Mouse (Mus musculus): ENCODE measurements around the gene Adh4. TPM values are rescaled to one million over a fixed set of nuclear protein-coding genes. Genes with fewer than 3 reads are reported as not detected.
A peak's percentile ranks its signal among the peaks of the same experiment; 100 is the strongest.

Adh4 gene
- polyA plus RNA-seq, 1 experiment from 2014 or later, result not detected

DNA sequence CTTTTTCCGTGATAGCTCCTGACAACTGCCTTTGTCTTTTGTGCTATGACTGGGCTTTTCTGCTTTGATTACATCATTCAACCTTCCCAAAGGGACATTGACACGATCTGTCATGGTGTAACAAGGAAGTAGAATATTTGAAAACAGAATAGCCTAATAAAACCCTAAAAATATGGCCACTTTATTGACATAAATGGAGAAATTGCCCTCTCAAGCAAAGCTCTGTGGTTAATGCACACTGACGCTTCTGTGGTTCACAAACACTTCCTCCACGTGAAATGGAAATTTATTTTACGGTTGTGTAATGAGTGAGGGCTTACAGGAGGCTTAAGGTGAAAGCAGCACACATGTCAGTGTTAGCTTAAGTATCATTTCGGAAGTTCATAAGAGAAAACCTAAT, 4.1 kb downstream of the Adh4 start:
- Histone ChIP-seq H3K4me3 (no peak overlapping the region), H3K36me3 (no peaks in the 10 kb centered on the region), H3K4me1 (no peaks in the 10 kb centered on the region), H3K27me3 (ENCODE audit: low read depth, poor library complexity, severe bottlenecking) (no peaks in the 10 kb centered on the region), H3K9me3 (replicated peaks) (no peaks in the 10 kb centered on the region), H3K27ac (replicated peaks) (no peak overlapping the region)
- DNase-seq (ENCODE audit: low spot score), result no peak
- 90% methylated on average over 6 of the region's 6 CpGs for WGBS

DNA sequence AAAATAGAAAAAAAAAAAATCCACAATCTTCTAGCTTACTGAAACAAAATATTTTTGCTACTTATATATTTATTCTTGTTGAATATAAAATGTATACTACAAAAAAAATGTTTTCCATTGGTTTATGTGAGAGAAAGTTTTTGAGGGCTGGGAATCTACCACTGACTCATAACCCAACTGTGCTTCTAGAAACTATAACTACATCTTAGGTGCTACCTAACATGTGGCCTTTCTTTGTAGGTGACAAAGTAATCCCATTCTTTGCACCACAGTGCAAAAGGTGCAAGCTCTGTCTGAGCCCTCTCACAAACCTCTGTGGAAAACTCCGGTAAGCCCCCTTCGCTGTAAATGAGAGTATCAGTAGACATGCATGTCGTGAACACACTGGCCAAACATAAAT, 5.1 kb downstream of the Adh4 start:
- DNase-seq (ENCODE audit: low spot score), result no peak
- H3K27ac ChIP-seq (replicated peaks), result no peak overlapping the region
- no peaks in the 10 kb centered on the region for H3K9me3 ChIP-seq (replicated peaks)
- no peaks in the 10 kb centered on the region for H3K4me1 ChIP-seq
- H3K27me3 ChIP-seq (ENCODE audit: low read depth, poor library complexity, severe bottlenecking), result no peaks in the 10 kb centered on the region
- 93% methylated on average over 3 of the region's 3 CpGs for WGBS
- H3K4me3 ChIP-seq, result no peak overlapping the region
- no peaks in the 10 kb centered on the region for H3K36me3 ChIP-seq

DNA sequence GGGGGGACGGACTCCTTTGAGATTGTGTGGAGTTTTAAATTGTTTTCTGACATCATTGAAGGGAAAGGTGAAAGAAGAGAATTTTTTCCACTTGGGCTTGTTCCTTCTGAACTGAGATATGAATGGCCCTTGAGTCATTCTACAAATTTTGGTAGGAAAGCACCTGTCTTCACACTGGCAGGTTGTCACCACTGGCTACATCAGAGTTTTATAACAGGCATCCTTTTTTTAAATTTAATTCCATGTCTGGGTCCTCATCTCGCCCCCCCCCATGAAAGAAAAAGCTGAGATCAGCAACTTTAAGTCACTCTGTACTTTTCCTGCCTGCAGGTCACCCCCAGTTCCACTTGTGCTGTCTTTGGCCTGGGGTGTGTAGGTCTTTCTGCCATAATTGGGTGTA, 8.4 kb downstream of the Adh4 start:
- H3K27me3 ChIP-seq (ENCODE audit: low read depth, poor library complexity, severe bottlenecking), result no peaks in the 10 kb centered on the region
- no peaks in the 10 kb centered on the region for H3K4me1 ChIP-seq
- no peak overlapping the region for H3K27ac ChIP-seq (replicated peaks)
- DNase-seq (ENCODE audit: low spot score), result no peak
- WGBS, result 82% methylated on average over 2 of the region's 2 CpGs
- H3K4me3 ChIP-seq, result no peak overlapping the region
- H3K36me3 ChIP-seq, result no peaks in the 10 kb centered on the region
- no peaks in the 10 kb centered on the region for H3K9me3 ChIP-seq (replicated peaks)

DNA sequence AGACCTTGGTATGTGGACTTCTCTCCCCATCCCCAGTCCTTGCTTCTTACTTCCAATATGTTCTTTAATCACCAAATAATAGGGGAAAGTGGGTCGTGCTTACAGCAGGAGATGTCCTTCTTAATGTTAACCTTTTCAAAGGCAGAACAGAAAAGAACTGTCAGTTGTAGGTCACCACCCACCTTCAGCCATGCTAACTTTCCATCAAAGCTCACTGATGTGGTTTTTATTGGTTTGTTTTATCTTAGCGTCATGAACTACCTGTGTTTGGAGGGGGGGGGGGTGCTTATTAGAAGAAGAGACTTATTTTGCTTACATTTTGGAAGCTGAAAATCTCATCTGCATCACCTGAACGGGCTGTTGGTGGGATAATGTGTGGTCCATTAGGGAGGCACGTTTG, 9.0 kb downstream of the Adh4 start:
- H3K36me3 ChIP-seq, result no peaks in the 10 kb centered on the region
- H3K4me3 ChIP-seq, result no peak overlapping the region
- whole genome bisulfite sequencing, result 73% methylated on average over 4 of the region's 4 CpGs
- no peaks in the 10 kb centered on the region for H3K4me1 ChIP-seq
- no peak overlapping the region for H3K27ac ChIP-seq (replicated peaks)
- H3K27me3 ChIP-seq (ENCODE audit: low read depth, poor library complexity, severe bottlenecking), result no peaks in the 10 kb centered on the region
- no peak for DNase-seq (ENCODE audit: low spot score)
- H3K9me3 ChIP-seq (replicated peaks), result no peaks in the 10 kb centered on the region

DNA sequence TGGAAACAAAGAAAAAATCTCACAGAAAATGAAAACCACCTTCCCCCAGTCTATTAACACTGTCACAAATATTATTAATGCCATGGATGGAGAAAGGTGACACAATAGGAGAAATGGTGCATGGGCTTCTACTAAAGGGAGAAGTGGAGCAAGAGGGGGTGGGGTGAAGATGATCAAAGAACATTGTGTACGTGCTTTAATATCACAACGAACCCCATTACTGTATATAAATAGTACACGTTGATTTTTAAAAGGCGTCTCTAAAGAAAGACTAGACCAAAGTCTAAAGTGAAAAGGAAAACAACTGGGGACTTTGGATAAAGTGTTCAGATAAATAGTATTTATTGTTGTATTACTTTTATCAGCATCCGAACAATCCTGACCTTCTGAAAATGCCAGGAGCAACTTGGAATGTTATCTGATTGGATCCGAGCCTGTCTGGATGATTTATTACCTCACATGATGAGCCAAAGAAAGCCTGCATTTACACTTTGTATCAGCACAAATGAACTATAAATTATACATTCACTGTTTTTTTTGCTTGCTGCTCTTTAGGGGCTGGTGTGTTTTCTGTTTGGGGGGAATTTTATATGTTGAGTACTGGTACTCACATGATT, 15.2 kb downstream of the Adh4 start:
- Histone ChIP-seq H3K36me3 (no peaks in the 10 kb centered on the region), H3K4me1 (no peaks in the 10 kb centered on the region), H3K4me3 (no peak overlapping the region), H3K27ac (replicated peaks) (no peak overlapping the region), H3K27me3 (ENCODE audit: low read depth, poor library complexity, severe bottlenecking) (no peaks in the 10 kb centered on the region), H3K9me3 (replicated peaks) (no peaks in the 10 kb centered on the region)
- no peak for DNase-seq (ENCODE audit: low spot score)
- 93% methylated on average over 6 of the region's 6 CpGs for WGBS

DNA sequence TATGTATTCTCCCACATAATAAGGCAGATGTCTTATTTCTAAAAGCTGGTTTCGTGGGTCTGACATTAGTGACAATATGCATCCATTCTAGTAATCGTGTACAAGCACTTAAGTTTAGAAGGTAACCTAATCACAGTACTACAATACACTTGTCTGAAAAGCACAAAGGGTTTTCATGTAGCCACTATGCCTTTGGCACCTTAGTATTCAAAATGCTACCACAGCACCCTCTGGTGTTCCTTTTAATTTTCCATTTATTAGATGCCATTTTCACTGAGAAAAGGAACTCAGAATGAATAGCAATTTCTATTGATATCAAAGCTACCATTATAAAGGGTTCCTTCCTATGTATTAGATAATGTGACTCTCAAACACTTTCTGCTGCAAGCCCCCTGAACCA, 16.6 kb downstream of the Adh4 start:
- H3K36me3 ChIP-seq, result no peaks in the 10 kb centered on the region
- H3K27ac ChIP-seq (replicated peaks), result no peak overlapping the region
- H3K27me3 ChIP-seq (ENCODE audit: low read depth, poor library complexity, severe bottlenecking), result no peaks in the 10 kb centered on the region
- H3K4me1 ChIP-seq, result no peaks in the 10 kb centered on the region
- H3K9me3 ChIP-seq (replicated peaks), result no peaks in the 10 kb centered on the region; the same call in 1 of the 2 replicates
- no peak overlapping the region for H3K4me3 ChIP-seq
- DNase-seq (ENCODE audit: low spot score), result no peak
- 81% methylated on average over 2 of the region's 2 CpGs for WGBS

DNA sequence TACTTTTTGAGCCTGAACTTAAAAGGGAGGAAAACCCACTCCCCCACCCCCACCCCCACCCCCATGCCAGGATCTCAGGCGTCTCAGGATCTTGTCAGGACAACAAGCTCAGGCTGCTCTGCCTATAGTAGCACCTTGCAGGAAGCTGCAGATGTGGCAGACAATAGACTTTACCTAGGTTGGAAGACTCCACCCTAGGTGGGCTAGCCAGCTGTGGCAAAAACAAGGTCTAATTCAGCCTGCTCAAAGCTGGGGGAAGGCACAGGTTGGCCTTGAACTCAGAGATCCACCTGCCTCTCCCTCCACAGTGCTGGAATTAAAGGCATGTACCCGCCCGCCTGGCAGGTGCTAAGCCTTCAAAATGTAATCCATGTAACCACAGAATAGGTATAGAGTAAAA, 23.4 kb downstream of the Adh4 start:
- Histone ChIP-seq H3K4me1 (peaks cover 11% of the 10 kb centered on the region), H3K4me3 (no peak overlapping the region), H3K36me3 (no peaks in the 10 kb centered on the region), H3K27ac (replicated peaks) (no peak overlapping the region), H3K9me3 (replicated peaks) (no peaks in the 10 kb centered on the region; the same call in 1 of the 2 replicates), H3K27me3 (ENCODE audit: low read depth, poor library complexity, severe bottlenecking) (no peaks in the 10 kb centered on the region)
- 74% methylated on average over 3 of the region's 3 CpGs for WGBS
- DNase-seq (ENCODE audit: low spot score), result no peak

DNA sequence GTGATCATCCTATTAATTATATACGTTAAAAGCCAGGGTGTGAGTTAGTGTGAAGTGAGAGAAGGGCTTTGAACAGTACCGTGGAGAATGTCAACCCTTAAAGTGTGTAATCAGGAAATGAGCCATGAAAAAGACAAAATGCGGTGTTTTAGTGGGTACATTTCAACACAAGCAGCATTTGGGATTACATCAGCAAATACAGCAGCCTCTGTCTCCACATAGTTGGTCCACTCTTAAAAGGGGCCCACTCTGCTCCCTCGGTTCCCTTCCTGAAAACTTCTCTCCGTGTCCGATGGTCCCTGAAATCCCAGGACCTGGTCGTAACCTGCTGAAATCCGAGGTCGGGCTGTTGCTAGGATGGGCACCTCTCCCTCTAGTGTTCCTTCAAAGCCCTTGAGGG, 26.9 kb downstream of the Adh4 start:
- Histone ChIP-seq H3K27ac (replicated peaks) (peak overlapping the region; percentile 95), H3K4me1 (peaks cover 30% of the 10 kb centered on the region), H3K27me3 (ENCODE audit: low read depth, poor library complexity, severe bottlenecking) (no peaks in the 10 kb centered on the region), H3K36me3 (peaks cover 27% of the 10 kb centered on the region), H3K9me3 (replicated peaks) (no peaks in the 10 kb centered on the region), H3K4me3 (peak overlapping the region; percentile 90)
- DNase-seq (ENCODE audit: low spot score), result no peak
- WGBS, result 6% methylated on average over 9 of the region's 9 CpGs

DNA sequence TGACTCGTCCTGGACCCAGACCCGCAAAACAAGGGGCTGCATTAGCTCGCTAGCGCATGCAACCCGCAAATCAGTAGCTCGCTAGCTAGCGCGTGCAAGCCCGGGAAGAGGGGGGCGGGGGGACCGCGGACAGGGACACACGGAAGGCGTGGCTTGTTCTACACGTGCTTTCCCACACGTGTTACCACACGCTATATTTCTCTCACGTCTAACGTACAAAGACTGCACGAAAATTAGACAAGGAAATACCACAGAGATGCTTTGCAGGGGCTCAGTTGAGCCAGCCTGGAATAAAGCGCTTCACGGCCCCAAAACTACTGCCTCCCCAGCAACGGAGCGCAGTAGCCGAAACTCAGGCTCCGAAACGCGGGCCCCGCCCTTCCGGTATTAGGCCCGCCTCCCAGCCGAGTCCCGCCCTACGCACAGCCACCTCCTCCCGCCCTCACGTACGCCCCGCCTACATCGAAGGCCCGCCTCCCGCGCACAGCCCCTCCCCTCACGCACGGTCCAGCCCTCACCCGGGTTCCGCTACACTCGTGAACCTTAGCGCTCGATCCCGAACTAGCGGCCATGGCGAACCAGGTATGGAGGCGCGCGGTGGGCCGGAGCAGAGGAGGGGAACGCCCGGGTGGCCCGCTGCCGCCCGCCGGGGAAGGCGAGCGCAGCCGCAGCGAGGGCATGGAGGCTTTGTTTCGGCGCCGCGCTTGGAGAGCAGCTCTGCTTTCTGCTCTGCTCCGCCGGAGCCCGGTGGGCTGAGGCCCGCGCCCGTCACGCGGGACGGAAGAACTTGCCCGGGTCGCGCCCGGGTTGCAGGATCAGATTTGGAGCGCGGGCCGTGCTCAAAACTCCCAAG, 27.6 kb downstream of the Adh4 start, which contains the start of gene Adh5:
Gene Adh5, plus strand, starts transcription at position 482 of the 853 bp plus-strand sequence.
- H3K36me3 ChIP-seq, result peaks cover 33% of the 10 kb centered on the region
- H3K9me3 ChIP-seq (replicated peaks), result no peaks in the 10 kb centered on the region
- no peaks in the 10 kb centered on the region for H3K27me3 ChIP-seq (ENCODE audit: low read depth, poor library complexity, severe bottlenecking)
- H3K4me1 ChIP-seq, result peaks cover 30% of the 10 kb centered on the region
- peak; percentile 96 for DNase-seq (ENCODE audit: low spot score)
- peak within 1 kb of the TSS; percentile 95 for H3K27ac ChIP-seq (replicated peaks)
- peak within 1 kb of the TSS; percentile 90 for H3K4me3 ChIP-seq
- under 1% methylated on average over 86 of the region's 86 CpGs for WGBS

DNA sequence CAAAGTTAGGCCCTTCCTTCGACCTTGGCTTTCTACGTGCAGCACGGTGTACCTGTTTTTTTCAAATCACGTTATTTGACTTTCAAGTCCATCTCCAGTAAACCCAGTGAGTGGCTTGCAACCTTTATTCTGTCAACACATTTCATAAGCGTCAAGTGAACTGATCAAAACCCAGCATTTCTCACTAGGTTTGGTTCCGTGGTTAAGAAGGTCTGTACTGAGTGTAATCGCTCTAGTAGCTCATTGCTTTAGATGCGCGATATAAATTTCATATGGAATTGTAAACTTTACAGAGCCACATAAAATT, 28.2 kb downstream of the Adh4 start:
- peaks cover 39% of the 10 kb centered on the region for H3K36me3 ChIP-seq
- H3K4me1 ChIP-seq, result peaks cover 30% of the 10 kb centered on the region
- H3K9me3 ChIP-seq (replicated peaks), result no peaks in the 10 kb centered on the region
- H3K27me3 ChIP-seq (ENCODE audit: low read depth, poor library complexity, severe bottlenecking), result no peaks in the 10 kb centered on the region
- DNase-seq (ENCODE audit: low spot score), result no peak
- peak overlapping the region; percentile 95 for H3K27ac ChIP-seq (replicated peaks)
- peak overlapping the region; percentile 90 for H3K4me3 ChIP-seq
- WGBS, result 7% methylated on average over 9 of the region's 9 CpGs

DNA sequence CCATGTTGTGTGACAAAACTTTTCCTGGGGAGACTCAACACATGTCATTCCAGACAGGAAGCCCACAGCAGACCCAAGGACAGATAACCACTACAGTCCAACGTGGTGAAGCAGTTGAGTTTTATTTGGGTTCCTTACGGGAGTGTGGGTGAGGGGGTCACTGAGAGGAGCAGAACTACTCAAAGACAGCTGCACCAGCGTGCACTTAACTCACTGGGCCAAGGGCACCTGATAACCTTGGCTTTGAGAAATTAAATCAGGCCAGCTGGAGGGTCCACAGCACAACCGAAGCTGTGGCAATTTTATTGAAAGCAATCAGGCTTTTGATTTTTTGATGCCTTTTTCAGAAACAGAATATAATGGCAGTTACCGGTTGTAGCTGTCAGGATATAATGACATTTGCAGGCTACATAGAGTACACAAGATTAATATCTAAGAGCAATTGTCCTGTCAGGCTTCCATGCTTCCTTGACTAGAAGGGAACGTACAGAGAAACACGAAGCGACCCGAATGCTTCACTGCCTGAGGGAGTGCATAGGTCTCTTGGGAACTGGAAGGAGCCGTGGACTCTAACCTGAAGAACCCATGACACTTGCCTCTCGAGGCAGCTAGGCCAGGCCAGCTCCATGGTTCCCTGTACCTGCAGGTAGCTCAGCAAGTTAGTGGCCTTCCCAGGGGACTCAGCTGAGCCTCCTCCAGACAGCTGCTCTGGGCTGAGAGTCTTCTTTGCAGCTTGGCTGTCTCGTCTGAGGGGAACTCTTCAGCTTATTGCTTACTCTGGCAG, 33.0 kb downstream of the Adh4 start:
- peaks cover 86% of the 10 kb centered on the region for H3K36me3 ChIP-seq
- H3K9me3 ChIP-seq (replicated peaks), result no peaks in the 10 kb centered on the region

DNA sequence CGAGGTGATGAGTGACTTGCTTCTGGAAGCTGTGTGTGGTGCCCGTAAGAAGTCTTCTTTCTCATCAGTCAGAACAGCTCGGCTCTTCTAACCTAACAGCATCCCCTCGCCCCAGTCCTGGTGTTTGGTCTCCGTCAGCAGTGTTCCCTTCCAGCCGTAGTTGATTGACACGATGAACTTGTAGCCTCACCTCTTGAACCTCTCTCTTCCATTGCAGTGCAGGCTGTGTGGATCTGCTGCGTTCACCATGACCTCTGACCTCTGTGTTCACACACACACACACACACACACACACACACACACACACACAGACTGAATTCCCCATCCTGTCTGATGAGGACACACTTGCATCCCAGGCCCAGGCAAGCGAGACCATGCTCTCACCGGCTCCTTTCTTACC, 36.9 kb downstream of the Adh4 start:
- peaks cover 98% of the 10 kb centered on the region for H3K36me3 ChIP-seq
- 90% methylated on average over 10 of the region's 10 CpGs for WGBS
- H3K27me3 ChIP-seq (ENCODE audit: low read depth, poor library complexity, severe bottlenecking), result no peaks in the 10 kb centered on the region
- no peak overlapping the region for H3K4me3 ChIP-seq
- DNase-seq (ENCODE audit: low spot score), result no peak
- H3K9me3 ChIP-seq (replicated peaks), result no peaks in the 10 kb centered on the region
- no peaks in the 10 kb centered on the region for H3K4me1 ChIP-seq
- no peak overlapping the region for H3K27ac ChIP-seq (replicated peaks)

More for the DNA sequence above, 33.0 kb downstream of the Adh4 start:
- Histone ChIP-seq H3K27me3 (ENCODE audit: low read depth, poor library complexity, severe bottlenecking) (no peaks in the 10 kb centered on the region), H3K4me3 (no peak overlapping the region), H3K27ac (replicated peaks) (no peak overlapping the region), H3K4me1 (peaks cover 21% of the 10 kb centered on the region)
- no peak for DNase-seq (ENCODE audit: low spot score)
- WGBS, result 89% methylated on average over 12 of the region's 12 CpGs

DNA sequence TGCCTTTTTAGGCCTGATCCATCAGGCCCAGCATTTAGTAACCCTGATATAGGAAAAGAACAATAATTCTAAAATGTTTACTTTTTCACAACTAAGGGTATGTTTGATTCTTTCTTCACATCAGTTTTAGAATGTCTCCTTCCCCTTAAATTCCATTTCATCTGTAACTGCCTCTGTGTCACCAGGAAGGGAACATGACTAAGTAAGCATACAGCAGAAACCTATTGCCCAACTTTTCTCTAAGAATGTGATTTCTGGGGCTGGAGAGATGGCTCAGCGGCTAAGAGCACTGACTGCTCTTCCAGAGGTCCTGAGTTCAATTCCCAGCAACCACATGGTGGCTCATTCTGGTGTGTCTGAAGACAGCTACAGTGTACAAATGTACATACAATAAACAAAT, 39.0 kb downstream of the Adh4 start:
- Histone ChIP-seq H3K4me1 (no peaks in the 10 kb centered on the region), H3K27me3 (ENCODE audit: low read depth, poor library complexity, severe bottlenecking) (no peaks in the 10 kb centered on the region), H3K9me3 (replicated peaks) (no peaks in the 10 kb centered on the region), H3K36me3 (peaks cover 99% of the 10 kb centered on the region), H3K27ac (replicated peaks) (no peak overlapping the region), H3K4me3 (no peak overlapping the region)
- WGBS, result 96% methylated on average over 1 of the region's 1 CpGs
- DNase-seq (ENCODE audit: low spot score), result no peak

Measured in midbrain, embryonic 10.5 days (tissue).